Mouse (Mus musculus): ENCODE results near the gene Slc44a2. TPM values are rescaled to one million over a fixed set of nuclear protein-coding genes. Genes with fewer than 3 reads are reported as not detected.

The Slc44a2 gene
- total and polyA plus RNA-seq, 3 experiments, result 22.1 to 62.9 (median 36.5) TPM

- Histone ChIP-seq H3K4me1 (ENCODE audit: control insufficient read depth in 1 of 2, insufficient read depth in 2 of 2) (peaks cover 6 to 30% of the 10 kb centered on the region in 2 experiments; a peak in 3 of 4 replicates), H3K4me2 (ENCODE audit: insufficient read depth, low read depth, poor library complexity, severe bottlenecking) (no peak overlapping the region), H3K27ac (ENCODE audit: insufficient read depth, low read depth) (no peak overlapping the region), H3K36me3 (replicated peaks in 1 of 2; ENCODE audit: control insufficient read depth in 1 of 2, insufficient read depth in 1 of 2, low read length in 1 of 2) (peaks cover 5 to 71% of the 10 kb centered on the region in 2 experiments), H3K9ac (ENCODE audit: insufficient read depth, low read depth) (no peak overlapping the region), H3K27me3 (replicated peaks) (no peaks in the 10 kb centered on the region), H3K9me3 (replicated peaks; ENCODE audit: low read length) (peaks cover 2% of the 10 kb centered on the region), H3K4me3 (replicated peaks in 1 of 3; ENCODE audit: low read depth in 2 of 3, low read length in 2 of 3, poor library complexity in 1 of 3) (no peak overlapping the region), H3K79me2 (replicated peaks; ENCODE audit: control insufficient read depth, extremely low read depth, insufficient read depth, poor library complexity, severe bottlenecking) (peaks cover 21% of the 10 kb centered on the region)
- TF ChIP-seq E2F4 (IDR thresholded peaks at IDR 0.05; ENCODE audit: insufficient replicate concordance, low read depth, low read length) (no peak), KAT2A (IDR thresholded peaks at IDR 0.05; ENCODE audit: insufficient replicate concordance, low read length) (no peak), POLR2AphosphoS2 (IDR thresholded peaks at IDR 0.05; ENCODE audit: low read depth, low read length) (no peak), SMC3 (IDR thresholded peaks at IDR 0.05; ENCODE audit: low read depth, low read length) (no peak), RAD21 (IDR thresholded peaks at IDR 0.05; ENCODE audit: low read depth, low read length) (no peak), CTCF (conservative IDR thresholded peaks at IDR 0.05 in 1 of 2, IDR thresholded peaks at IDR 0.05 in 1 of 2; ENCODE audit: low read depth in 2 of 2, low read length in 2 of 2) (no peak), ZMIZ1 (IDR thresholded peaks at IDR 0.05; ENCODE audit: low read depth, low read length) (no peak), JUND (conservative IDR thresholded peaks at IDR 0.05; ENCODE audit: low read depth, low read length) (no peak), USF2 (conservative IDR thresholded peaks at IDR 0.05; ENCODE audit: low read depth, low read length) (no peak), ELF1 (IDR thresholded peaks at IDR 0.05; ENCODE audit: low read depth, low read length) (no peak), MAZ (IDR thresholded peaks at IDR 0.05; ENCODE audit: low read depth, low read length) (no peak), SIN3A (IDR thresholded peaks at IDR 0.05; ENCODE audit: low read length) (no peak), MXI1 (IDR thresholded peaks at IDR 0.05; ENCODE audit: low read depth, low read length) (no peak), TCF12 (IDR thresholded peaks at IDR 0.05; ENCODE audit: low read depth, low read length) (no peak), GABPA (IDR thresholded peaks at IDR 0.05; ENCODE audit: insufficient replicate concordance, low read depth, low read length) (no peak), ZKSCAN1 (IDR thresholded peaks at IDR 0.05; ENCODE audit: borderline replicate concordance, low read depth, low read length) (no peak)
- DNase-seq (ENCODE audit: extremely low read depth), result no peak
- in situ Hi-C loops (cut with MboI; ENCODE audit: low pct_ligation_motif_present, low pct_unique_long_range_greater_than_20kb, low sequenced_read_pairs), result no loop called here
- dilution Hi-C loops (cut with MboI; ENCODE audit: extremely low pct_ligation_motif_present, extremely low pct_unique_long_range_greater_than_20kb, low sequenced_read_pairs), result no loop called here
These were observed 14.2 kb downstream of the Slc44a2 start for GRCm38 (mm10) chr9:21334747-21335146.

GRCm38 (mm10) chr9:21335391-21335790, 14.9 kb downstream of the Slc44a2 start:
- in situ Hi-C loops (cut with MboI; ENCODE audit: low pct_ligation_motif_present, low pct_unique_long_range_greater_than_20kb, low sequenced_read_pairs), result no loop called here
- no peak overlapping the region for H3K4me2 ChIP-seq (ENCODE audit: insufficient read depth, low read depth, poor library complexity, severe bottlenecking)

More at GRCm38 (mm10) chr9:21335391-21335790, 14.9 kb downstream of the Slc44a2 start:
- Histone ChIP-seq H3K9ac (ENCODE audit: insufficient read depth, low read depth) (no peak overlapping the region), H3K27me3 (replicated peaks) (no peaks in the 10 kb centered on the region), H3K9me3 (replicated peaks; ENCODE audit: low read length) (peaks cover 2% of the 10 kb centered on the region), H3K36me3 (replicated peaks in 1 of 2; ENCODE audit: control insufficient read depth in 1 of 2, insufficient read depth in 1 of 2, low read length in 1 of 2) (peaks cover 5 to 72% of the 10 kb centered on the region in 2 experiments), H3K27ac (ENCODE audit: insufficient read depth, low read depth) (no peak overlapping the region), H3K4me3 (replicated peaks in 1 of 3; ENCODE audit: low read depth in 2 of 3, low read length in 2 of 3, poor library complexity in 1 of 3) (no peak overlapping the region), H3K4me1 (ENCODE audit: control insufficient read depth in 1 of 2, insufficient read depth in 2 of 2) (peaks cover 0 to 24% of the 10 kb centered on the region in 2 experiments; a peak in 3 of 4 replicates), H3K79me2 (replicated peaks; ENCODE audit: control insufficient read depth, extremely low read depth, insufficient read depth, poor library complexity, severe bottlenecking) (peaks cover 15% of the 10 kb centered on the region)
- no peak for DNase-seq (ENCODE audit: extremely low read depth)
- dilution Hi-C loops (cut with MboI; ENCODE audit: extremely low pct_ligation_motif_present, extremely low pct_unique_long_range_greater_than_20kb, low sequenced_read_pairs), result no loop called here
- TF ChIP-seq HCFC1 (IDR thresholded peaks at IDR 0.05; ENCODE audit: low read depth, low read length) (no peak), NELFE (IDR thresholded peaks at IDR 0.05; ENCODE audit: low read depth, low read length) (no peak), EP300 (IDR thresholded peaks at IDR 0.05; ENCODE audit: low read length) (no peak), ZNF384 (IDR thresholded peaks at IDR 0.05; ENCODE audit: low read depth, low read length) (no peak), ZC3H11A (IDR thresholded peaks at IDR 0.05; ENCODE audit: low read depth, low read length) (no peak), ZMIZ1 (IDR thresholded peaks at IDR 0.05; ENCODE audit: low read depth, low read length) (no peak), RAD21 (IDR thresholded peaks at IDR 0.05; ENCODE audit: low read depth, low read length) (no peak), CTCF (conservative IDR thresholded peaks at IDR 0.05 in 1 of 2, IDR thresholded peaks at IDR 0.05 in 1 of 2; ENCODE audit: low read depth in 2 of 2, low read length in 2 of 2) (no peak), BHLHE40 (IDR thresholded peaks at IDR 0.05; ENCODE audit: low read depth, low read length) (no peak)

All from CH12.LX (cell line).